Mouse (Mus musculus) layer of hippocampus, adult 9-11 months (tissue): Measurements from ENCODE around the gene Cant1.
"Not testable (repeated sequence)": the region's sequence is repeated elsewhere in the genome, so short reads cannot be mapped to it uniquely, and the experiment has no call there.

Source experiments
- DNase-seq: peaks from one replicate; pipeline ENCODE4 v3.0.0; 2022

Gene Cant1

GRCm38 (mm10) chr11:118406521-118406920 is 12.4 kb downstream of the Cant1 start:
- peak; percentile 2 for DNase-seq

- DNase-seq: peak; percentile 1
Observed at GRCm38 (mm10) chr11:118405311-118405710, 13.6 kb downstream of the Cant1 start.

- peak; percentile 4 for DNase-seq
Observed at GRCm38 (mm10) chr11:118403951-118404899, 14.7 kb downstream of the Cant1 start.

GRCm38 (mm10) chr11:118403183-118403582 is 15.7 kb downstream of the Cant1 start:
- peak; percentile 1 for DNase-seq

GRCm38 (mm10) chr11:118401760-118402280 is 17.1 kb downstream of the Cant1 start, which contains the start of gene Lgals3bp:
Gene Lgals3bp, minus strand, starts transcription at chr11:118402092.
- peak; percentile 69 for DNase-seq

GRCm38 (mm10) chr11:118401195-118401594 is 17.7 kb downstream of the Cant1 start:
- peak; percentile 2 for DNase-seq

GRCm38 (mm10) chr11:118400566-118400936 is 18.3 kb downstream of the Cant1 start:
- DNase-seq: peak; percentile 19

GRCm38 (mm10) chr11:118399891-118400565 is 18.9 kb downstream of the Cant1 start:
- peak; percentile 2 for DNase-seq

GRCm38 (mm10) chr11:118397806-118398530 is 20.9 kb downstream of the Cant1 start:
- DNase-seq: peak; percentile 1

GRCm38 (mm10) chr11:118394538-118394937 is 24.3 kb downstream of the Cant1 start:
- DNase-seq: no peak

- DNase-seq: no peak
Observed at GRCm38 (mm10) chr11:118393991-118394390, 24.9 kb downstream of the Cant1 start.

- DNase-seq: not testable (repeated sequence)
Observed at GRCm38 (mm10) chr11:118387816-118388215, 31.1 kb downstream of the Cant1 start.

- peak; percentile 72 for DNase-seq
Observed at GRCm38 (mm10) chr11:118379251-118380009, 39.5 kb downstream of the Cant1 start.

- no peak for DNase-seq
Observed at GRCm38 (mm10) chr11:118378656-118379055, 40.2 kb downstream of the Cant1 start.

- DNase-seq: not testable (repeated sequence)
Observed at GRCm38 (mm10) chr11:118376323-118376722, 42.6 kb downstream of the Cant1 start.

GRCm38 (mm10) chr11:118375881-118376280 is 43.0 kb downstream of the Cant1 start:
- DNase-seq: no peak

- no peak for DNase-seq
Observed at GRCm38 (mm10) chr11:118375461-118375860, 43.4 kb downstream of the Cant1 start.

GRCm38 (mm10) chr11:118375006-118375405 is 43.9 kb downstream of the Cant1 start:
- DNase-seq: no peak

- no peak for DNase-seq
Observed at GRCm38 (mm10) chr11:118374506-118374905, 44.4 kb downstream of the Cant1 start.

- no peak for DNase-seq
Observed at GRCm38 (mm10) chr11:118372641-118373040, 46.2 kb downstream of the Cant1 start.

- DNase-seq: no peak
Observed at GRCm38 (mm10) chr11:118371876-118372275, 47.0 kb downstream of the Cant1 start.

GRCm38 (mm10) chr11:118369657-118370056 is 49.2 kb downstream of the Cant1 start:
- DNase-seq: no peak
